Mouse (Mus musculus) thymus, postnatal 0 days (tissue): ENCODE measurements around the gene Fpr1. TPM values are rescaled to one million over a fixed set of nuclear protein-coding genes. Genes with fewer than 3 reads are reported as not detected.
"Not testable (repeated sequence)": the region's sequence is repeated elsewhere in the genome, so short reads cannot be mapped to it uniquely, and the experiment has no call there.

Experiments
- DNase-seq: peaks from one replicate; pipeline ENCODE4 v3.0.0-alpha.2; 2015; ENCODE audit warnings: low spot score
- polyA plus RNA-seq: library from polyadenylated mRNA; unstranded; fragments of >200 nt; fragmentation: Nextera tagmentation; extraction: Ambion mirVana; gene quantifications from 2 replicates; pipeline ENCODE4 v1.2.1, GENCODE M21; 2015

Fpr1 gene
- 0.36 TPM in 1 of 2 replicates, not detected in the other for polyA plus RNA-seq

DNA sequence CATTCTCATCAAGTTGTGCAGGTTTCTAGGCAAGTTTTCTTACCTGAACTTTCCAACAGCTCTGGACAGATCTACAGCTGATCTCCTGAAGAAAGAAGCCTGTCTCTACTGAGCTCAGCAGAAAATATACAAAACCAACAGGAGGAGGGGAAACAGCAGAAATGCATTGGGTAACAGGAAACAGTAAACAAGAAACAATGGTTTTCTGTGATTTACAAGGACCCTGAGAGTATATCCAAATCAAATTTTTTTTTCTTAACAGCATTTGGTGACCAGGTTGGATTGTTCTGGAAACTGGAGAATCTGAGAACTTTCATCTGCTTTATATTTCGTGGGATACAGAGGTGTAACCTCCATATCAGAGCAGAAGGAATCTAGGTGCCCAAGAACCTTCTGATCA is at the start of gene Fpr1:
TSS of gene Fpr1 (minus strand) at position 101 of the 400 bp plus-strand sequence.
- DNase-seq, result no peak

DNA sequence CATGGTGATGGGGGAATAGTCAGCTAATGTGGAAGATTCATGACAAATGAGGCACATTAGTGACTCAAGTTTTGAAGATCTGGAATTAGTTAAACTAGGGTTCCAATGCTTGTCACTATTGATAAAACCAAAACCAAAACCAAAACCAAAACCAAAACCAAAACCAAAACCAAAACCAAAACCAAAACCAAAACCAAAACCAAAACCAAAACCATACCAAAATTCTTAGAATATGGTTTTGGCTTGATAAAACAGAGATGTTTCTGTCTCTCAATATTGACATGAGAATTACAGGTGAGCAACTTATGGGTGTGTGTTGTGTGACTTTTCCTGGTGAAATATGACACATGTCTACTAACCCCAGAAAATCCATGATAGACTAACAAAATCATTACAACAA is 34.0 kb upstream of the Fpr1 start:
- no peak for DNase-seq

DNA sequence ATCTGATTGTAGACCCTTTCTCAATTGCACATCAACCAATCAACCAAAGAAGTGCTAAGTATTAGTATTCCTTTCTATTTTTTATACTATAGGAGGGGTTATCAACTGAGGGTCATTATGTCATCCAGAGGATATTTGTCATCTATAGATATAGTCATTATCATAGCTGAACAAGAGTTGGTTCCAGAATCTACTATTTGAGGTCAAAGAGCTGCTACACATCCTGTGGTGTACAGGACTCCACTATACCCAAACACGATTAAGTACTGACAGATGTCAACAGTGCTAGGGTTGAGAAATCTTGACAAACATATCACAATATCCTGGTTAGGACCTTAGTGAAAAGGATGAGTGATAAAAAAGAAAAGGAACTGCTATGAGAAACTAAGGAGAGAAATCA is 33.6 kb upstream of the Fpr1 start:
- DNase-seq, result no peak

GRCm38 (mm10) chr17:17912618-17913017 is 28.9 kb upstream of the Fpr1 start:
- not testable (repeated sequence) for DNase-seq

- peak; percentile 3 for DNase-seq
Observed at GRCm38 (mm10) chr17:17909636-17910421, 26.1 kb upstream of the Fpr1 start.

DNA sequence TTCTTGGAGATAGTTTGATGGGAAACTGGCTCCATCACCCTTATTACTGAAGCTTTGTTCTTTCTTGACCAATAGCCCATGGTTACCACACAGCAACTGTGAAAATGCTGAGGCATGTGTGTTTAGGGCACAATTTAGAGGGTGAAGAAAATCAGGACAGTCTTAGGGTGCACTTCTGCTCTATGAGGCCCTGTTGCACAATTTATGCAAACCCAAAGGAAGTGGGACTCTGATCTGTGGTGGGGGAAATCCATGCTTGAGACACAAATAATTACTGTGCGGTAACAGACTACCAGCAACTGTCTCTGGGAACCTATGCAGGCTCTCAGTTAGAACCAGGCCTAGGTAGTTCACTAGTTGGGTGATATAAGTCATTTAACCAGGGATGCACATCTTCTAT is 17.0 kb upstream of the Fpr1 start:
- no peak for DNase-seq

- DNase-seq, result no peak
Observed at GRCm38 (mm10) chr17:17899268-17899667, 15.5 kb upstream of the Fpr1 start.

- peak; percentile 51 for DNase-seq
Observed at GRCm38 (mm10) chr17:17896039-17896438, 12.3 kb upstream of the Fpr1 start.

DNA sequence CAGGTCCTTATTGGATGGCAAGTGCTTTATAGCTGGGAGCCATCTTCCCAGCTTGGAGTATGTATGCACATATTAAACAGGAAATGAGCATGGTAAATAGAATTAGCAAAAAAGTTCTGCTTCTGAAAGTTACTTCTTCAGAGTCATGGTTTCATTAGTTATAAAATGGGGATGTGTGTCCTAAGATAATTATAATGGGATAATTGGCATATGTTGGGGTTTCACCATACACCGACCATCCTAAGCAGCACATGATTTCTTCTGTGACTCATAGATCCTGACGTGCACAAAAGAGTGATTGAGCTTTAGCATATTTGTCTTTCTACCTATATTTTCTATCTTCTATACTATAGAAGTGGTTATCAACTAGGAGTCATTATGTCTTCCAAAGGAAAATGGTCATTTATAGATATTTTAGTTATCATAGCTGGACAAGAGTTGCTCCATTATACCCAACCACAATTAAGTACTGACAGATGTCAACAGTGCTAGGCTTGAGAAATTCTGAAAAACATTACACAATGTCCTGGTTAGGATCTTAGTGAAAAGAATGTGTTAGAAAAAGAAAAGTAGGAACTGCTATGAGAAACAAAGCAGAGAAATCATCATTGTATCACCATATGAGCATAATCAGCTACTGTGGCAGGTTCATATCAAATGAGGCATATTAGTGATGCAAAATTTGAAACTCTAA is 6.1 kb upstream of the Fpr1 start:
- no peak for DNase-seq

- DNase-seq, result no peak
Observed at GRCm38 (mm10) chr17:17887774-17888248, 4.1 kb upstream of the Fpr1 start, which contains the start of the genes Fpr2 and Fpr3. Gene Fpr2, plus strand, starts transcription at chr17:17887824. Gene Fpr3, plus strand, starts transcription at chr17:17887852.

GRCm38 (mm10) chr17:17882672-17883071 is 1.1 kb downstream of the Fpr1 start:
- DNase-seq, result no peak

DNA sequence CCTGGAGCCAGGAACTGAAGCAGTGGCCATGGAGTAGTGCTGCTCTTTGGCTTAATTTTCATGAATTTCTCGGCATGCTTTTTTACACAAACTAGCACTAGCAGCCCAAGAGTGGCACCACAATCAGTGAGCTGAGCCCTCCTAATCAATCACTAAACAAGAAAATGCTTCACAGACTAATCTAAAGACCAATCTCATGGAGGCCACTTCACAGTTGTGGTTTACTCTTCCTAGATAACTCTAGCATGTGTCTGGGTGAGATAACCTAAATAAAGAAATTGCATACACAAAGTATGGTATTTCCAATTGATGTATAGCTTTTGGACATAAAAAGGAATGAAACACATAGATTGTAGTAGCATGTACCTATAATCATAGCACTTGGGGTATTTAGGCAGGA is 4.4 kb downstream of the Fpr1 start:
- no peak for DNase-seq

DNA sequence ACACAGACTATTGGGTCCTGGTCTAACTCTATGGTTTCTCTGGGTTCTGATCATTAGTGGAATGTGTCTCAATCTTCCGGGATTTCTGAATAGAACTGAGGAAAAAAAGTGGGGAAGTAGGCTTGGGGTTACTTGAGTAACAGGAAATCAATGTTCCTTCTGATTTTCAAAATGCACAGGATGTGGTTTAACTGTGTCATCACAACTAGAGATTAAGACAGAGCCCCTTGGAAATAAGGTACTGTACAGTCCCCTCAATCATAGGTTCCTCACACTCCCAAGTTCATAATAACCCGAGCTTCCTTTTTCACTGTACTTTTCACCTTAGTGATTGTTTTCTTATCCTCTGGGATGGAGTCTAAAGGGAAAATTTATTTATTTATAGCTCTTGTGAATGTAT is 12.0 kb downstream of the Fpr1 start:
- no peak for DNase-seq

- DNase-seq, result no peak
Observed at GRCm38 (mm10) chr17:17870892-17871550, 12.7 kb downstream of the Fpr1 start.

- no peak for DNase-seq
Observed at GRCm38 (mm10) chr17:17866801-17867469, 16.8 kb downstream of the Fpr1 start.

DNA sequence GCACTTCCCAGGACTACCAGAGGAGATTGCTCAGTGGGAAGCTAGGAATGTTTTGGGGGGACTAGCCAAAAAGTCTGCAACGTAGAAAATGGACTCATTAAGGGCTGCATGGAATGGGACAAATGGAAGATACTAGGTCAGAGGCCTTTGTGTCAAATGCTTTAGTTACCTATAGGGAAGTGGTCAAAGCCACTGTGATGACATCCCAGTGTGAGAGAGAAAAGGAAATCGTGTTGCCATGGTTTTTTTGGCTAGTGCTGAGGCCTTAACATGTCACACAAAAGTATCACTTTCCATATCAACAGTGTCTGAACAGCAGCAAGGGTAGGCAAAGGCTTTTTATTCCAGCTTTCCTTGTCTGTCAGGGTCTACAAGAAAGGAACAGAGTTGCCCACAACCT is 18.6 kb downstream of the Fpr1 start:
- DNase-seq, result no peak

DNA sequence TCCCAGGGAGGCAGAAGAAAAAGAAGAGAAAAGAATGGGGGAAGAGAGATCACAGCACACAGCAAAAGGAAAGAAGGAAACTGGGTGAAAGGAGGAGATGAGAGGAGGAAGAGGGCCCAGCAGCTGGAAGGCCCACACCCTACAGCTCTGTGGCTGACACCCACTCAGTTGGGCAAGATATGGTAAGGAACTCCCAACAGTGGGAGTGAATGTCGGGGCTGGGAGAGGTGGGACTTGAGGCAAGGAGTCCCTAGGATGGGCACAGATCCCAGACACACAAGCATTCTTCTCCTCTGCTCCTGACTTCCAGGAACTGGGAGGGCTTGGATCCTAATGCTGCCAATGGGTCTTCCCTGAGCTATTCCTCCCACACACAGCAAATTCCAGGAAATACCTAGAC is 21.4 kb downstream of the Fpr1 start:
- no peak for DNase-seq

- DNase-seq, result no peak
Observed at GRCm38 (mm10) chr17:17860110-17860509, 23.6 kb downstream of the Fpr1 start.

DNA sequence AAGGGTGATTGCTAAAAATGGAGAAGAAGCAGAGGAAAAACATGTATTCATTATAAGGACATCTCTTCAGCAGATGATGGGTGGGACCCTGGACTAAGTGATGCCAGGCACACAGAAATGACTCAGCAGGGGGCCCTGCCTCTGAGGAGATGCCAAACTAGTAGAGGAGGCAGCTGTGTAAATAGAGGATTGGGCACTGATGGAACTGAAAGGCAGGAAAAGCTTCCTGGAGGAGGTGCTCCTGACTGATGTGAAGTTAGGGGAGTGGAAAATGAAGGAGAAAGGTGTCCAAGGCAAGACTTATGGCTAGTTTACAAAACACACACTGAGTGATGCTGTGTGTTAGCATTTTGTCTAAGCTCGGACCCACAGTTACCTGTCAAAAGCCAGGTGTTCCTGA is 26.3 kb downstream of the Fpr1 start:
- DNase-seq, result no peak

DNA sequence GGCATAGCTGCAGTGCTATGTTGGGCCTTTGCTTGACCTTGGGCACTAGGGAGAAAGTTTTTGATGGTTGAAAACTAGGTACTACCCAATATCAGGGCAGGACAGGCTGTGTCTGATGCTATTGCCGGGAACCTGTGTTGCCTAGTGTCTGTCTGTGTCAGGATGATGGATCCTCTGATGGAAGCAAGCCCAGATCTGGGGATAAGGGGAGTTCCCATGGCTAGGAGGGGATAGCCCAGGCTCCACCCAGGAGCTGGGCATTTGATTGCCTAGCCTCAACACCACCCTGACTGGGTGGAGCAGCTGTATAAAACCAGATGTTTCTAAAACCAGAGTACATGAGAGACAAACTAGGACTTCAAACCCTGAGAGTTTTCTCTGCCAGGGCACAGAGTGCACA is 27.1 kb downstream of the Fpr1 start:
- no peak for DNase-seq

- DNase-seq, result no peak
Observed at GRCm38 (mm10) chr17:17855064-17855838, 28.5 kb downstream of the Fpr1 start, which contains the start of gene Has1. Gene Has1, minus strand, starts transcription at chr17:17855205.
